Mouse (Mus musculus) liver, embryonic 12.5 days (tissue): ENCODE measurements around the gene Zdhhc20. TPM values are rescaled to one million over a fixed set of nuclear protein-coding genes. Genes with fewer than 3 reads are reported as not detected.
"Not testable (repeated sequence)": the region's sequence is repeated elsewhere in the genome, so short reads cannot be mapped to it uniquely, and the experiment has no call there.

Experiments used
- ATAC-seq: fragments of 200-750 bp; cut with Nextera tagmentation; 2 replicates; pipeline ENCODE4 v1.8.0; 2017; ENCODE audit warnings: moderate number of reproducible peaks, mild to moderate bottlenecking, moderate library complexity
- H3K27ac ChIP-seq: fragments of 300-500 bp; sonication (generic); 2 replicates; pipeline ENCODE4 v1.5.1; 2016; ENCODE audit warnings: mild to moderate bottlenecking
- H3K27me3 ChIP-seq: fragments of 300-500 bp; sonication (generic); replicated peaks from 2 replicates; pipeline ENCODE4 v1.6.1; 2016; ENCODE audit warnings: mild to moderate bottlenecking, moderate library complexity
- H3K36me3 ChIP-seq: fragments of 300-500 bp; sonication (generic); 2 replicates; pipeline ENCODE4 v1.6.1; 2016; ENCODE audit warnings: mild to moderate bottlenecking, moderate library complexity
- H3K4me1 ChIP-seq: fragments of 300-500 bp; sonication (generic); 2 replicates; pipeline ENCODE4 v1.6.1; 2016
- H3K4me2 ChIP-seq: fragments of 300-500 bp; sonication (generic); 2 replicates; pipeline ENCODE4 v1.6.1; 2016; ENCODE audit warnings: mild to moderate bottlenecking, moderate library complexity
- H3K4me3 ChIP-seq: fragments of 300-500 bp; sonication (generic); 2 replicates; pipeline ENCODE4 v1.5.1; 2016; ENCODE audit warnings: mild to moderate bottlenecking, moderate library complexity
- H3K9ac ChIP-seq: fragments of 300-500 bp; sonication (generic); 2 replicates; pipeline ENCODE4 v1.6.1; 2016; ENCODE audit warnings: mild to moderate bottlenecking, moderate library complexity
- H3K9me3 ChIP-seq: fragments of 300-500 bp; sonication (generic); replicated peaks from 2 replicates; pipeline ENCODE4 v1.6.1; 2016; ENCODE audit warnings: mild to moderate bottlenecking, moderate library complexity
- WGBS: fragments of 180-500 bp; shearing (Covaris S2); methylation state at CpG from one replicate; pipeline ENCODE4 v1.1.7; 2016; ENCODE audit not compliant: insufficient replicate concordance; 5-methylcytosine and 5-hydroxymethylcytosine counted together
- polyA plus RNA-seq: library from polyadenylated mRNA; unstranded; fragments of >200 nt; fragmentation: Nextera tagmentation; extraction: Ambion mirVana; gene quantifications from 2 replicates; pipeline ENCODE4 v1.2.1, GENCODE M21; 2016

Zdhhc20 gene
- polyA plus RNA-seq, 1 experiment from 2014 or later, result 17.5 TPM

DNA sequence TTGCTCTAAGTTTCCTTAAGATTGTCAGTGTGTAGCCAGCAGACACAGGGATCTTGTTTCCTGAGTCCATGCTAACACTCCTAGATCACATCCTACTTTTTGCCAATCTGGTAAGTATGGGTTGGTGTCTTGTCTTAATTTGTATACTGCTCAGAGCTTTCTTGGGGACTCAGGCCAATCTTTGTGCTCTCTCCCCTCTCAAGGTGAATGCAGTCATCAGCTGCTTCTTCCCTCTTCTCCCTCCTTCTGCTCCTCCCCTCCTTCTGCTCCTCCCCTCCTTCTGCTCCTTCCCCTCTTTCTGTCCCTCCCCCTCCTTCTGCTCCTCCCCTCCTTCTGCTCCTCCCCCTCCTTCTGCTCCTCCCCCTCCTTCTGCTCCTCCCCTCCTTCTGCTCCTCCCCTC, 21.7 kb upstream of the Zdhhc20 start:
- H3K27me3 ChIP-seq, H3K4me3 ChIP-seq, H3K27ac ChIP-seq, H3K4me2 ChIP-seq, ATAC-seq, H3K9me3 ChIP-seq, H3K9ac ChIP-seq: not testable (repeated sequence)
- peaks cover 20% of the 10 kb centered on the region for H3K36me3 ChIP-seq
- H3K4me1 ChIP-seq, result peaks cover 29% of the 10 kb centered on the region

DNA sequence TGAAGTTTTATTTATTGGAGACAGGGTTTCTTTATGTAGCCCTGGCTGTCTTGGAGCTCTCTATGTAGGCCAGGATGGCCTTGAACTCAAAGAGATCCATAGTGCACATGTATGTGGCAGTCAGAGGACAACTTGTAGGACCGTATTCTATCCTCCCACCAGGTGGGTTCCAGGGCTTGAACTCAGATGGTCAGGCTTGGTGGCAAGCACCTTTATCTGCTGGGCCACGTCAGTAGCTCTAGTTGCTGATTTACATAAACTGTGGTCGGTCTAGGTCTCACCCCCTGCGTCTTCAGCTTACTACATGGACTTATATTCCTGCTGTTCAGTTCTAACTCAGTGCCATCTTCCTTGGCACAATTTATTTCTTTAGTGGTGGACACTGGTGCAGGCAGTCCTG, 21.2 kb upstream of the Zdhhc20 start:
- H3K27me3 ChIP-seq, result no peaks in the 10 kb centered on the region
- no peak overlapping the region for H3K27ac ChIP-seq
- H3K36me3 ChIP-seq, result peaks cover 16% of the 10 kb centered on the region
- WGBS, result 69% methylated on average over 4 of the region's 4 CpGs
- H3K4me2 ChIP-seq, result no peak overlapping the region
- no peak for ATAC-seq
- no peaks in the 10 kb centered on the region for H3K9me3 ChIP-seq
- no peak overlapping the region for H3K4me3 ChIP-seq
- peaks cover 29% of the 10 kb centered on the region for H3K4me1 ChIP-seq
- H3K9ac ChIP-seq, result no peak overlapping the region

DNA sequence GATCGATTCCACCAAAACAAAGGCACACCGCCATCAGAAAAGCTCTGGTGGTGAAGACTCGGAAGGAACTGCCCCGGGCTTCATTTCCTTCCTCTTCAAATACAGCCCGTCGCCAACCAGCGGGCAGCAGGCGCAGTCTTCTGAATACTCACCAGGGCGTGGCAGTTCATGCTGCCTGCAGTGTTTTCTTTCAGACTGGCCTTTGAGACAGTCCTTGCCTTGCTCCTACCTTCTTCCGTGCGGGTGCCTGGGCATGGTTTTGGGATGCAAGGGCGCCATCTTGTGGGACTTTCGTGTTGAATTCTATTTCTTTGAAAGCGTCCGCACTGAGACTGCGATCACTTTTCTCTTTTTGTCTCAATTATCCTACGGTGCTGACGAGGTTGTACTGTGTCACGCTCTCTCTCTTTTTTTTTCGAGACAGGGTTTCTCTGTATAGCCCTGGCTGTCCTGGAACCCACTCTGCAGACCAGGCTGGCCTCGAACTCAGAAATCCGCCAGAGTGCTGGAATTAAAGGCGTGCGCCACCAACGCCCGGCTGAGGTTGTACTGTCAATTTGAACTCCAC, 20.5 kb upstream of the Zdhhc20 start:
- H3K27me3 ChIP-seq, result no peaks in the 10 kb centered on the region
- peak overlapping the region; percentile 63 for H3K9ac ChIP-seq
- WGBS, result 18% methylated on average over 26 of the region's 26 CpGs
- peaks cover 29% of the 10 kb centered on the region for H3K4me1 ChIP-seq
- H3K4me3 ChIP-seq, result peak overlapping the region; percentile 43
- H3K36me3 ChIP-seq, result peaks cover 9% of the 10 kb centered on the region
- no peaks in the 10 kb centered on the region for H3K9me3 ChIP-seq
- peak; percentile 93 for ATAC-seq
- peak overlapping the region; percentile 47; the same call in 1 of the 2 replicates for H3K27ac ChIP-seq
- peak overlapping the region; percentile 68 for H3K4me2 ChIP-seq

DNA sequence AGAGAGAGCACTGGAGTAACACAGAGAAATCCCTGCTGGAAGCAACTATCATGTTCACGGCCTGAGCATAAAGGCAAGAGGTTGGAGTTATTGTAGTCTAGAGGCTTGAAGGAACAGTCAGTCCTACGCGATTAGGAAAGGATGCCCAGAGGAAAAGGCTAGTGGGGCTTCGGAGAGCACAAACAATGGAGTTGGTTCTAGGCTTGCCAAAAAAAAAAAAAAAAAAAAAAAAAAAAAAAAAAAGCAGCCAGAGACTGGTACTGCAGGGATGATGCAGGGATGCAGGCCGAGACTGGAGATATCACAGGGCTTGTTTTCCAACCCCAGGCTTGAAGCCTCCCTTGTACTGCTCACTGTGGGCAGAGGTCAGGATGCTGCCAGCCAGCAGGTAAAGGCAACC, 19.2 kb upstream of the Zdhhc20 start:
- no peak overlapping the region for H3K9ac ChIP-seq
- H3K4me2 ChIP-seq, result no peak overlapping the region
- no peak for ATAC-seq
- no peaks in the 10 kb centered on the region for H3K9me3 ChIP-seq
- H3K27ac ChIP-seq, result no peak overlapping the region
- no peaks in the 10 kb centered on the region for H3K27me3 ChIP-seq
- 81% methylated on average over 5 of the region's 5 CpGs for WGBS
- no peaks in the 10 kb centered on the region for H3K36me3 ChIP-seq
- H3K4me3 ChIP-seq, result no peak overlapping the region
- peaks cover 29% of the 10 kb centered on the region for H3K4me1 ChIP-seq

DNA sequence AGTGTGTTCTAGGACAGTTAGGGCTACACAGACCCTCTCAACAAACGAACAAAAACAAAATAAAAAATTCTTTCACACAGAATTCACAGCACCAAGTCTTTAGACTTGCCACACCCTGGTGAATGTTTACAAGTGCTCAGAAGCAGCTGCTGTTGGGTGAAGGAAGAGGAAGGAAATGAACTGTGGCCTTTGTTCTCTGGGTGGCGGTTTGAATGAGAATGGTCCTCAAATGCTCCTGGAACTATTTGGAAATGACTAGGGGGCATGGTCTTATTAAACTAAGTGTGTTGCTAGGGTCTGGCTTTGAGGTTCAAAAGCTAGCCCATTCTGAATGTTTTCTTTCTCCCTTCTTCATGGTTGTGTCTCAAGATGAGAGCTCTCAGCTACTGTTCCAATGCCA, 18.4 kb upstream of the Zdhhc20 start:
- Histone ChIP-seq H3K4me3 (no peak overlapping the region), H3K9ac (no peak overlapping the region), H3K4me2 (no peak overlapping the region), H3K9me3 (no peaks in the 10 kb centered on the region), H3K4me1 (peaks cover 29% of the 10 kb centered on the region), H3K27ac (no peak overlapping the region), H3K27me3 (no peaks in the 10 kb centered on the region), H3K36me3 (no peaks in the 10 kb centered on the region)
- 43% methylated on average over 2 of the region's 2 CpGs for WGBS
- no peak for ATAC-seq

- 57% methylated on average over 1 of the region's 1 CpGs for WGBS
- H3K36me3 ChIP-seq, result no peaks in the 10 kb centered on the region
- H3K9ac ChIP-seq, result no peak overlapping the region
- H3K27ac ChIP-seq, result no peak overlapping the region
- ATAC-seq, result no peak
- peaks cover 1% of the 10 kb centered on the region; the same call in 1 of the 2 replicates for H3K4me1 ChIP-seq
- H3K9me3 ChIP-seq, result no peaks in the 10 kb centered on the region
- 0 out of 2 replicates have a peak, but pooled peaks cover 3% of the 10 kb centered on the region for H3K27me3 ChIP-seq
- H3K4me2 ChIP-seq, result no peak overlapping the region
- H3K4me3 ChIP-seq, result no peak overlapping the region
Observed at GRCm38 (mm10) chr14:57901998-57902397, 11.9 kb upstream of the Zdhhc20 start.

DNA sequence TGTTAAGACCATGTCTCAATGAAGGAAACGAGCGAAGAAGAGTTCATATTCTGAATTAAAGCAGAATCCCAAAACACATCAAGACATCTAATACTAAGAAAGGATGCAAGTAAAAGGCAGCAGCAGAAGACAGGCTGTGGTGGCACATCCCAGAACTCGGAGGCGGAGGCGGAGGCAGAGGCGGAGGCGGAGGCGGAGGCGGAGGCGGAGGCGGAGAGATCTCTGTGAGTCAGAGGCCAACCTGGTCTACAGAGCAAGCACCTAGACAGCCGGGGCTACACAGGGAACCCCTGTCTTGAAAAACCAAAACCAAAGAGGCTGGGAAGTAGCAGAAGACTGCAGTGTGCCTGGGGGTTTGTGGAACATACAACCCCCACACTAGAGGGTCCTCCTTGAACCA, 6.8 kb upstream of the Zdhhc20 start:
- H3K27ac ChIP-seq, result no peak overlapping the region
- H3K9me3 ChIP-seq, result no peaks in the 10 kb centered on the region
- no peaks in the 10 kb centered on the region for H3K36me3 ChIP-seq
- H3K4me2 ChIP-seq, result no peak overlapping the region
- H3K9ac ChIP-seq, result no peak overlapping the region
- WGBS, result 88% methylated on average over 12 of the region's 12 CpGs
- no peak overlapping the region for H3K4me3 ChIP-seq
- peaks cover 3% of the 10 kb centered on the region; the same call in 1 of the 2 replicates for H3K4me1 ChIP-seq
- ATAC-seq, result no peak
- H3K27me3 ChIP-seq, result 0 out of 2 replicates have a peak, but pooled peaks cover 3% of the 10 kb centered on the region

GRCm38 (mm10) chr14:57896088-57896871, 6.2 kb upstream of the Zdhhc20 start:
- H3K4me3 ChIP-seq, H3K36me3 ChIP-seq, H3K27ac ChIP-seq, H3K9ac ChIP-seq, H3K9me3 ChIP-seq, H3K4me2 ChIP-seq, H3K4me1 ChIP-seq, ATAC-seq, H3K27me3 ChIP-seq: not testable (repeated sequence)
- WGBS, result 46% methylated on average over 8 of the region's 8 CpGs

DNA sequence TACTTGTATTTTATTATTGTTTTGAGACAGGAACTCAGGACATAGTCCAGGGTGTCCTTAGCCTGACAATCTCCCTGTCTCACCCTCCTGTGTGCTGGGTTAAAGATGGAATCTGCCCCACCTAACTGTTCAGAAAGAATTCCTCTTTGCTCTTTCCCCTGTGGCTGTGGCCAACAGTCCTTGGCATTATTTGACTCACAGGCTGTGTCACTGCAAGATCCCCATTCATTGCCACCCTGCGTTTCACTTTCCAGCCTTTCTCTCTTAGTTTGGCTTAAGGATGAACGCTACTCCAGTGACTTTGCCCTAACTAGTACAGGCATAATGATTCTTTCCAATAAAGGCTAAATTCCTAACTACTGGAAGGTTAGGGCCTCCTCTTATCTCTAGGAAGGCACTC, 4.3 kb upstream of the Zdhhc20 start:
- Histone ChIP-seq H3K4me1 (peaks cover 13% of the 10 kb centered on the region), H3K27me3 (no peaks in the 10 kb centered on the region), H3K36me3 (no peaks in the 10 kb centered on the region), H3K4me3 (no peak overlapping the region), H3K9ac (no peak overlapping the region), H3K27ac (no peak overlapping the region), H3K4me2 (no peak overlapping the region), H3K9me3 (no peaks in the 10 kb centered on the region)
- ATAC-seq, result no peak
- WGBS, result 80% methylated on average over 2 of the region's 2 CpGs

- Histone ChIP-seq H3K9ac (no peak overlapping the region), H3K9me3 (no peaks in the 10 kb centered on the region), H3K4me1 (peaks cover 18% of the 10 kb centered on the region), H3K4me3 (no peak overlapping the region), H3K27me3 (no peaks in the 10 kb centered on the region), H3K4me2 (no peak overlapping the region), H3K36me3 (no peaks in the 10 kb centered on the region), H3K27ac (no peak overlapping the region)
- no peak for ATAC-seq
- 93% methylated on average over 1 of the region's 1 CpGs for WGBS
Observed at GRCm38 (mm10) chr14:57892961-57893360, 2.9 kb upstream of the Zdhhc20 start.

DNA sequence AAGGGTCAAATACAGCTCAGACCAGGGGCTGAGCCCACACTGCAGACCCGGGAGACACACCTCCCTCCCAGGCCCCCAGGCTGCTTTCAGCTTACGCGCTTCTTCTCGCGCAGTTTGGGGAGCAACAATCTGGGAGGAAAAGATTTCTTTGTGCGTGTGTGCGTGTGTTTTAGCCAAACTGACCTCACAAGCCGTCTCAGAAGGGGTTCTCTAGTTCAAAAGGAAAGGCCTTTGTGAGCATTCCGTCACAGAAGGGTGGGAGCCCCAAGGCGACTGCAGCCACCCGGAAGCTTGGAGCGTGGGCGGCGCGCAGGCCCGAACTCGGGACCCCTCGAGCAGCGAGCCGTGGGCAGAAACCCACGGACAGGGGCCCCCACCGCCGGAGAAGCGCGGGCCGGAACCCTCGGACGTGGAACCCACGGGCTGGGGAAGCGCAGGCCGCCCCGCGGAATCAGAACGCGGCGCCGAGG, 500 bp downstream of the Zdhhc20 start:
- no peaks in the 10 kb centered on the region for H3K27me3 ChIP-seq
- no peaks in the 10 kb centered on the region for H3K9me3 ChIP-seq
- H3K27ac ChIP-seq, result peak overlapping the region; percentile 74
- peak overlapping the region; percentile 99 for H3K4me2 ChIP-seq
- WGBS, result under 1% methylated on average over 37 of the region's 37 CpGs
- H3K9ac ChIP-seq, result peak overlapping the region; percentile 86
- ATAC-seq, result no peak
- H3K4me3 ChIP-seq, result peak overlapping the region; percentile 88
- H3K36me3 ChIP-seq, result no peaks in the 10 kb centered on the region
- H3K4me1 ChIP-seq, result peaks cover 29% of the 10 kb centered on the region

DNA sequence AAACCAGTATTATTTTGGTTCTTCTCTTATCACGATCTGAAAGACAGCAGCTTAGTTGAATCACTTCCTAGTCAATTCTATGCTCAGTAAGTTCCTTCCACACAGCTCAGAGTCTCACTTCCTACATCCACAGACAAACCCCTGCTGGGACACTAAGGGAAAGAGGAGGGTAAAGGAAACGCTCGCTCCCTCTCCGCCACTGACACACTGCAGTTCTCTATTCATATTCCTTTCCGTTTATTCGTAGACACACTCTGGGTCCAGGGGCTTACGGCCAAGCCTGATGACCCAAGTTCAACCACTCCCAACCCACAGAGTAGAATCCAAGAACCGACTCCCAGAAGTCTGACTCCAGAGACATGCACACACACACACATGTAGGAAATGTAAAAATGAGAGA, 2.9 kb downstream of the Zdhhc20 start:
- 35% methylated on average over 8 of the region's 8 CpGs for WGBS
- no peak overlapping the region for H3K4me2 ChIP-seq
- H3K9ac ChIP-seq, result 0 out of 2 replicates have a peak overlapping the region, but pooled peaks have one; percentile 17
- no peak for ATAC-seq
- H3K4me1 ChIP-seq, result peaks cover 36% of the 10 kb centered on the region
- no peak overlapping the region for H3K4me3 ChIP-seq
- H3K36me3 ChIP-seq, result no peaks in the 10 kb centered on the region
- no peaks in the 10 kb centered on the region for H3K27me3 ChIP-seq
- H3K9me3 ChIP-seq, result no peaks in the 10 kb centered on the region
- no peak overlapping the region for H3K27ac ChIP-seq
